Mouse (Mus musculus): ENCODE data around the gene Mrpl34. TPM values are rescaled to one million over a fixed set of nuclear protein-coding genes. Genes with fewer than 3 reads are reported as not detected.
"Not testable (repeated sequence)": the region's sequence is repeated elsewhere in the genome, so short reads cannot be mapped to it uniquely, and the experiment has no call there.

Mrpl34 gene
- total RNA-seq (2021) = 10 to 100 TPM; 67.1 to 72.5 TPM

DNA sequence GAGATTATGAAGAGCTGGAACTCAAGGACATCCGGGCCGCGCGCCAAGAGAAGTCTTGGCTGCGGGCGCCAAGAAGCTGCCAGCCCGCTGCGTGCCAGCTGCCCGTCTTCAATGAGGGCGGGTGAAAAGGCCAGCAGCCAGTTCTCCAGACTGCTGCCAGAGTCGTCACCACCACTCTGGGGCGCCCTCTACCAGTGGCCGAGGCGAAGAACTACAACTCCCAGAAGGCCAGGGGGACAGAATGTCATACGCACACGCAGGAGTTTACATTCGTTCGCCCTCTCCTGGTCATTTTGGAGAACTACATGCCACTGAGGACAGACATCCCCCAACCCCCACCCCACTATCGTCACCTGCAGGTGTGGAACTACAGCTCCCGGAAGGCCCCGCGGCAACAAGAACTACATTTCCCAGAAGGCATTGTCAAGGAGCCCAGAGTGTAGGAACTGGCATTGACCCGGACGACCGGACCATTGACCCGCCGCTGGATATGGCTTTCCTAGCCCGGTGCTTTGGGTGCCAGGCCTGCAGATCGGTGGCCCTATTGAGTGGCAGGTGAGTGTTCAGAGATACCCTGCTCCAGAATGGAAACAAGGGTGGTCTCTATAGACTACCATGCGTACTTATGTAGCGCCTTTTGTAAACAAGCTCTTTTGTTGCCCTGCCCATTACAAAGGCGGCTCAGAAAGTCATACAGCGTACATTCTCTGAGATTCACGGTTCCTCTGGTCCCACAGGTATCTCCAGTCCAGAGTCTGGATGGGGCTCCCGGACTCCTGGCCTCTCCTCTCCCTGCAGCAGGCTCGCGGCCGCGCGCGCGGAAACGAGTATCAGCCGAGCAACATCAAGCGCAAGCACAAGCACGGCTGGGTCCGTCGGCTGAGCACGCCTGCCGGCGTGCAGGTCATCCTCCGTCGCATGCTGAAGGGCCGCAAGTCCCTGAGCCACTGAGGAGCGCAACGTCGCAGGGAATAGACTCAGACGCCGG, at the start of gene Mrpl34:
Mrpl34 (plus strand) TSS at position 447 of the 988 bp plus-strand sequence.
- peak; percentile 97 to 99 for DNase-seq (ENCODE audit: extremely low spot score in 1 of 2, low spot score in 2 of 2)
- intact Hi-C loops (cut with DNase I) = no loop called here

DNA sequence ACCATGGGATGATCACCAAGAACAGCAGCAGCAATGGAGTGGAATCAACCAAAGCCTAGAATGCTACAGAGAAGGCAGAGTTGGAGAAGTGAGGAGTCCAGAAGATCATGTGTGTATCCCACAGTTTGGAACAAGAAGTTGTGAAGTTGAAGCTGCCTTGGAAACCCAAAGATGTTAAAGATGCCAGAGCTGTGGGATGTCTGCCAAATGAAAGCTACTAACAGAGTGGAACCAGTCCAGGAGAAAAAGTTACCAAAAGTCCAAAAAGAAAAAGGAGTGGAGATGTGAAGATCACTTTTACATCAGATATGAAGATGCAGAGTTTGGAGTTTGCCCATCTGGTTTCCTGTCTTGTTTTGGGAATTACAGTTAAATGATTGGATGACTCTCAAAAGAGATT, 42.6 kb upstream of the Mrpl34 start:
- intact Hi-C loops (cut with DNase I) = no loop called here
- no peak for DNase-seq (ENCODE audit: extremely low spot score in 1 of 2, low spot score in 2 of 2)

DNA sequence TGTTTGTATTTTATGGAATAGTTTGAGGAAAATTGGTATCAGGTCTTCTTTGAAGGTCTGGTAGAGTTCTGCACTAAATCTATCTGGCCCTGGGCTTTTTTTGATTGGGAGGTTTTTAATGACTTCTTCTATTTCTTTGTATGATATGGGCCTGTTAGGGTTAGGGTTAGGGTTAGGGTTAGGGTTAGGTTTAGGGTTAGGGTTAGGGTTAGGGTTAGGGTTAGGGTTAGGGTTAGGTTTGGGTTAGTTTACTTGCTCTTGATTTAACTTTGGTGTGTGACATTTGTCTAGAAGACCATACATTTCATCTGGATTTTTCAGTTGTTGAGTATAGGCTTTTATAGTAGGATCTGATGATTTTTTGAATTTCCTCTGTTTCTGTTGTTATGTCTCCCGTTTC, 31.8 kb upstream of the Mrpl34 start:
- intact Hi-C loops (cut with DNase I); DNase-seq (ENCODE audit: extremely low spot score in 1 of 2, low spot score in 2 of 2): not testable (repeated sequence)

DNA sequence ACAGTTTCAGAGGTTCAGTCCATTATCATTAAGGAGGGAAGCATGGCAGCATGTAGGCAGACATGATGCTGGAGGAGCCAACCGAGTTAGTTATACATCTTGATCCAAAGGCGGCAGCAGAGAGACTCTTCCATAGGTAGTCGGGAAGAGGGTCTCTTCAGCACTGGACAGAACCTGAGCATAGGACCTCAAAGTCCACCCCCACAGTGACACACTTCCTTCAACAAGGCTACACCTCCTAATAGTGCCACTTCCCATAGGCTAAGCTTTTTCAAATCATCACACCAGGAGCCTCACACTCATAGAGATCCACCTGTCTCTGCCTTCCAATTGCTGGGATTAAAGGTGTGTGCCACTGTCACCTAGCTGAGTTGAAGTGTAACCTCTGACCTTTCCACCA, 27.7 kb upstream of the Mrpl34 start:
- intact Hi-C loops (cut with DNase I) = no loop called here
- DNase-seq (ENCODE audit: extremely low spot score in 1 of 2, low spot score in 2 of 2) = no peak

DNA sequence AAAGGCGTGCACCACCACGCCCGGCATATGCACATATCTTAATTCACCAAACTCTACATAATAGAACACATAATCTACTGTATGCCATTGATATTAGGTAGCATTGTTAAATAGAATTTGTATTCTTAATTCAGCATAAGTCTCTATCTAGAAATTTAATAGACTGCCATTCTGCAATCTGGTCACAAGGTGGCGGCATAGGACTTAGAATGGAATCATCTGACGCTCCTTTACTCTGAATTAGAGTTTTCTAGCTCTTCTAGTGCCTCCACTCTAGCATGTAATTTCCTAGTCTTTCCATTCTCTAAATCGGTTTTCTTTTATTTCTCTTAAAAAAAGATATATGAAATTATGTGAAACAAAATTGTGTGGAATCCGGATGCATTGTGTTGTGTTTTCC, 23.4 kb upstream of the Mrpl34 start:
- intact Hi-C loops (cut with DNase I) = loop anchor here (5.0 kb wide), 1 partner anchor 91 kb away; no protein-coding TSS in a partner anchor
- peak in 1 of 2 experiments; percentile 22 for DNase-seq (ENCODE audit: extremely low spot score in 1 of 2, low spot score in 2 of 2)

DNA sequence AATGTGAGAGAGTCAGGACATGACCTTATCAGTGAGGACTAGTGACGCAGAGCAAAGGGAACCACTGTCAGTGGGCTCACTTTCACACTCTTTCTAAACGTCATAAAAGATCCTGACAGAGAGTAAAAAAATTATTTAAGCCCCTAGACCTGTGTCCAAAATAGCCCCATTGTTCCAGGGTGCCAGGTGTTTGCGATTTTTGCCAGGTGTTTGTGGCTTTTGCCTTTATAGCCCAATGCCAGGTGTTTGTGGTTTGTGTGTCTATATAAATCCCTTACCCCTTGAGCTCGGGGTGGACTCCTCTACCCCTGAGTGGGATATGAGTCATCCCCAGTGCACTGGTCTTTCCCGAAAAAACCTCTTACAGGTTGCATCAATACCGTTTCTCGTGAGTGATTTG, 19.7 kb upstream of the Mrpl34 start:
- no peak for DNase-seq (ENCODE audit: extremely low spot score in 1 of 2, low spot score in 2 of 2)
- intact Hi-C loops (cut with DNase I) = no loop called here

DNA sequence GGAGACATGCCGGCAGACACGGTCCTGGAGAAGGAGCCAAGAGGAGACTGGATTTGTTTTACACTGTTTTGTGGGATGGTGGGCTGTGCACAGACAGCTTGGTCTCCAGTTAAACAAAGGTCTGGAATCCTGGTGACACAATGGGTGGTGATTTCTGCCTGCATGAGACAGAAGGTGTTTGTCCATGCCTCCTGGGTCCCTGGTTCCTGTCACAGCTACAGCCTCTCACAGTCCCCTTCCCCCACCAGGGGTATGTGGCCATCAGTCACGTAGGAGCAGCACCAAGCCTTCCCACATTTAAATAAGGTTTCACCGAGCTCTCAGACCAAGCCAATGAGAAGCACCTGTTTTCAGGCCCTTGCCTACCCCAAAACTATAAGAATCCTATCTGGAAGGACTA, 13.4 kb upstream of the Mrpl34 start:
- intact Hi-C loops (cut with DNase I) = no loop called here
- no peak for DNase-seq (ENCODE audit: extremely low spot score in 1 of 2, low spot score in 2 of 2)

DNA sequence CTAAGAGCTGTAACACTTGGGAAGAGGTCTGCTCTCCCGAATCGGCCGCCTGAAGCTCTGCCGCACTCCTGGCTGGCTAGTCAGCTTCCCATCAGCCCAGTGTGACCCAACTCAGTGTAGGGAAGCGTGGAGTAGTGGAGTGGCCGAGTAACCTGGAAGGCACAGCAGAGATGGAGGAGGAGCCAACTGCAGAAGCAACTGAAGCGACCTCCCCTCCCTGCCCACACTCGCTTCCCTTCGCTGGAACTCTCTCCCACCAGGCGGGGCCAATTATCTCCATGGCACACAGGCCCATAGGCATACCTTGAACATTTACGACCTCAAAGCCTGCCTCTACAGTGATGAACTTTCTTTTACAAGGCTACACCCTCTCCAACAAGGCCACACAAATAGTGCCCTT, 13.0 kb upstream of the Mrpl34 start:
- intact Hi-C loops (cut with DNase I) = no loop called here

DNA sequence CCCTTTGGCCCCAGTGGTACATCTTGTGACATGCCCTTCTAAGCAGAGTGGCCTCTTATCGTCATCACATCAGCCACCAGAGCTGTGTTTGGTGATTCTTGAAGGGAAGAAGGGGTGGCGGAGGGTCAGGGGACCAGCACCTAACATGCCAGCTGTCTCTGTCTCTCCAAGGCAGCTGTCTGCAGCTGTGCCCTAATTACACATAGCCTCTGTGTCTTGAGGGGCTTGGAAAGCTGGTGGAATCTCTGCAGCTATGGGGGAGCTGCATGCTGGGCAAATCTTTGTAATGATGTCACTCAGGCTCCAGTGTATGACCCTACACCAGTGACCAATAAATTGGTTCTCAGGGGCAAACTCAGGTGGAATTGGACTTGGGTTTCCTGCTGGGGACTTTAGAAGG, 12.1 kb upstream of the Mrpl34 start:
- no peak for DNase-seq (ENCODE audit: extremely low spot score in 1 of 2, low spot score in 2 of 2)
- intact Hi-C loops (cut with DNase I) = no loop called here

More for the DNA sequence above, 13.0 kb upstream of the Mrpl34 start:
- DNase-seq (ENCODE audit: extremely low spot score in 1 of 2, low spot score in 2 of 2) = no peak

DNA sequence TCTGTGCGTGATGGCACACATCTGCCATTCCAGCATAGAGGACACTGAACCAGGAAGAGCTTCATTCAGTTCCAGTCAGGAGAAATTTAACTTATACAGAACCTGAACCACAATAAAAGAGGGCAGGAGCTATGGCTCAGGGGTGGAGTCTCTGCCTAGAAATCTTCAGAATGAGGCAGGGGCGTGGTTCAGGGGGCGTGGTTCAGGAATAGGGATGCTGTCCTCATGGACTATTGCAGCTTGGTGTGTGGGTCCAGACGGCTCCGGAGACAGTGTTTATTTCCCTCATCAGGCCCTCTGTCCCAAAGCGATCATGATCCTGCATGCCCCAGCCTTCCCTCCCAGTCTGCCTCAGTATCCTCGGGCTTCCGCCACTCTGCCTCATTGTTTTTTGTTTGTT, 10.1 kb upstream of the Mrpl34 start:
- intact Hi-C loops (cut with DNase I) = no loop called here
- no peak for DNase-seq (ENCODE audit: extremely low spot score in 1 of 2, low spot score in 2 of 2)

DNA sequence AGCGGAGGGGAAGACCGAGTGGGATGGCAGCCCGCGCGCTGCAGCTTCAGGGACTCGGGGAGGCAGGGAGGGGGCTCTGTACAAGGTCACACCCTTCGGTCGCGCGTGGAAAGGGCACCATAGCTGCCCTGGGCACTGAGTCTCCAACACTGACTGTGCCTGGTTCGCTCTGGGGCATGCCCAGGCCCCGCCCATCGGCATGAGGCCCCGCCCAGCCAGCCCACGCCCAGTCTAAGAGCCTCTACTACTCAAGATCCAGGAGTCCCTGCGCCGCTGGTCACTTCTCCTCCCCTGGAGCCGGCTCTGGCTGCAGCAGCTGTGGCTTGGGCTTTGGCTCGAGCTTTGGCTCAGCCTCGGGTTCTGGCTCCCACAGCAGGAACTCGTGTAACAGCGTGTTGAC, 7.9 kb upstream of the Mrpl34 start:
- DNase-seq (ENCODE audit: extremely low spot score in 1 of 2, low spot score in 2 of 2) = no peak
- intact Hi-C loops (cut with DNase I) = no loop called here

DNA sequence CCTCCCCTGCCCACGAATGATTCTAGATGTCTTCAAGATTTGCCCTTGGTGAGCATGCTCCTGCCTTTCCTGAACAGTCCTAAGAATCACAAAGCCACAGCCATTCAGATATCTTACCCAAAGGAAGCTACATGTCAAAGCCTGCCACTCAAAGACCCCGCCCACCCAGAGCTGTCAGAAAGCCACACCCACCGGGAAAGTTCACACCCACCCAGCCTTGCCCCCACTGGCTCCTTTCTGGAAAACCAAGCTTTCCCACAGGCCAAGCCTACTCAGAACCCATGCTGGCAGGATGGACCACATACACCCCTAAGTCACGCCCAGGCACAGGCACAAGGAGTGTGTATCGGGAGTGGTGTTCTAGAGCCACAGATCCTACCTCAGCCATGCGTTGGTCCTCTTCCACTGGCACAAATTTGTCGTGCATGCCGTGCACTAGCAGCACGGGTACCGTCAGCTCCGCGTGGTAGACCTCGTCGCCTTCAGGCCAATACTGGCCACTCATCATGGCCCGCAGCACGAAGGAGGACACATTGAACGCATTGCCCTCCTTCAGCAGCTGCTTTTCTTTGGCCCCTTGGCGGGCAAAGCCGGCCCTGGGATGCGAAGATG, 7.0 kb upstream of the Mrpl34 start:
- DNase-seq (ENCODE audit: extremely low spot score in 1 of 2, low spot score in 2 of 2) = no peak
- intact Hi-C loops (cut with DNase I) = no loop called here

DNA sequence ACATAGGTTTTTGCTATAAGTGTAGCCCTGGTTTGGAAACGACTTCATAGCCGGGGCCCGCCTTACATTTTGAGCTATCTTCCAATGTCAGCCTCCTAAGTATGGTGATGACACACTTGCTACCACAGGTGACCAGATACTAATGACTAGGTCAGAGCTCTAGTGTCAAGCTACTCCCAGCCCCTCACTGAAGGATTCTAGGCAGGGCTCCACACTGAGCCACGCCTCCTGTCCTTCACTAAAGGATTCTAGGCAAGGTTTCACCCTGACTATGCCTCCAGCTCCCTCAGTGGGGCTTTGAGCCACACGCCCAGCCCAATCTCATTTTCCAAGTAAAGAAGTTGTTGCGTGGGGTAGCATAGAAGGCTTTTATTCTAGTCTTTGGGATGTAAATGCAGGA, 4.0 kb upstream of the Mrpl34 start:
- no peak for DNase-seq (ENCODE audit: extremely low spot score in 1 of 2, low spot score in 2 of 2)
- intact Hi-C loops (cut with DNase I) = no loop called here

DNA sequence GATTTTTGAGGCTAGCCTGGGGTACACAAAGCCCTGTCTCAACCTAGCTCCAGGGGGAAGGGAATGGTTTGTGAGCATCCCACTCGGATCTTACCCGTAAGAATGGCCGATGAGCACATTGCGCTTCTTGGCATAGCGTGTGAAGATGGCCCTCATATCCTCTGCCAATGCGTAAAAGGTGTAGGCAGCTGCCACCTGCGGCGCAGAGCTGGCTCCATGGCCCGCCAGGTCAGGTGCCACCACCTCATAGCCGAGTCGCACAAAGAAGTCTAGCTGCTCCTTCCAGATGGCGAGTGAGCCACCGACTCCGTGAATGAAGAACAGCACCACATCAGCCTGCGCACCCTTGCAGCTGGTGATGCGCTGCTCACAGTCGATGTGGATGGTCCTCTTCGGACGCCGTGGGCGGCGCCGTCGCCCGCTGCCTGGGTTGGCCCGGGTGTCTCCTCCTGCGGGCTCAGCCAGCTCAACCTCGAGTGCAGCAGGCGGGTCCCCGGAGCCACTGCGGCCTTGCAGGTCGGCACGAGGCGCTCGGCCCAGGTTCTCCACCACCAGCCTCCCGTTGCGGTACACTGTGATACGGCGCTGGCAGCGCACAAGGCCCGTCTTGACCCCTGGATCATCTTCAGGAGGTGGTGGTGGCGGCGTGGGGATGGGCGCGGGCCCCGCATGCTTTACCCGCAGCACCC, 3.5 kb upstream of the Mrpl34 start:
- intact Hi-C loops (cut with DNase I) = no loop called here
- DNase-seq (ENCODE audit: extremely low spot score in 1 of 2, low spot score in 2 of 2) = peak in 1 of 2 experiments; percentile 52

DNA sequence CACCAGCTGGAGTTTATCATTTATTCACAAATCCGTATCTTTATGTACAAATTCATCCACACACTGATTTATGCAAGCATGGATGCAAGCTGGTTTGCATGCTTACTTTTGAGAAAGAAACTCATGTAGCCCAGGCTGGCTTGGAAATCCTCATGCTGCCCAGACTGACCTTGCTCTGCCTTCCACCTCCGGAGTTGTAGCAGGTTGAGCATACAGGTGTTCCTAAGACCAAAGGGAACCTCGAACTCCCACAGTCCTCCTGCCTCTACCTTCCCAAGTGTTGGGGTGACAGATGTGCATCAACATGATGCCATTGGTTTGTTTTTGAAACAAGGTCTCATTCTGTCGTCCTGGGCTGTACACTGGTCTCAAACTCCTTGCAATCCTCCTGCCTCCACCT, 2.6 kb upstream of the Mrpl34 start:
- intact Hi-C loops (cut with DNase I) = no loop called here

DNA sequence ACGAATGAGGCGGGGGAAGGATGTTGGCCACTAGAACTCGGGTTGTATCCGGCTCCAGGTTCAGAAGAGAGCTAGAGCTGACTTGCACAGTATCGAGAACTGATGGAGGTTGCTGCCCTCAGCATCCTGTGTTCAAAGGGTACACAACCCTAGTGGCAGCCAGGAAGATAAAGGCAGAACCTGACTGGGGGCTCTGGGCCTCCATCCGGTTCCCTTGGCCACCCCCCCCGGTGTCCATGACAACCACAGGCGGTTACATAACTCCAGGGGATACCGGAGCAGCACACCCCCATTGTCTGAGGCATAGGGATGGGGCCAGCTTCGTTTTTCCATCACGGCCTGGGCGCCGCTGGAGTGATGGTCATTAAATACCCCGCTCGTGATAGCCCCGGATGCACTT, 2.0 kb upstream of the Mrpl34 start:
- intact Hi-C loops (cut with DNase I) = no loop called here
- DNase-seq (ENCODE audit: extremely low spot score in 1 of 2, low spot score in 2 of 2) = peak in 1 of 2 experiments; percentile 75

More for the DNA sequence above, 2.6 kb upstream of the Mrpl34 start:
- no peak for DNase-seq (ENCODE audit: extremely low spot score in 1 of 2, low spot score in 2 of 2)

DNA sequence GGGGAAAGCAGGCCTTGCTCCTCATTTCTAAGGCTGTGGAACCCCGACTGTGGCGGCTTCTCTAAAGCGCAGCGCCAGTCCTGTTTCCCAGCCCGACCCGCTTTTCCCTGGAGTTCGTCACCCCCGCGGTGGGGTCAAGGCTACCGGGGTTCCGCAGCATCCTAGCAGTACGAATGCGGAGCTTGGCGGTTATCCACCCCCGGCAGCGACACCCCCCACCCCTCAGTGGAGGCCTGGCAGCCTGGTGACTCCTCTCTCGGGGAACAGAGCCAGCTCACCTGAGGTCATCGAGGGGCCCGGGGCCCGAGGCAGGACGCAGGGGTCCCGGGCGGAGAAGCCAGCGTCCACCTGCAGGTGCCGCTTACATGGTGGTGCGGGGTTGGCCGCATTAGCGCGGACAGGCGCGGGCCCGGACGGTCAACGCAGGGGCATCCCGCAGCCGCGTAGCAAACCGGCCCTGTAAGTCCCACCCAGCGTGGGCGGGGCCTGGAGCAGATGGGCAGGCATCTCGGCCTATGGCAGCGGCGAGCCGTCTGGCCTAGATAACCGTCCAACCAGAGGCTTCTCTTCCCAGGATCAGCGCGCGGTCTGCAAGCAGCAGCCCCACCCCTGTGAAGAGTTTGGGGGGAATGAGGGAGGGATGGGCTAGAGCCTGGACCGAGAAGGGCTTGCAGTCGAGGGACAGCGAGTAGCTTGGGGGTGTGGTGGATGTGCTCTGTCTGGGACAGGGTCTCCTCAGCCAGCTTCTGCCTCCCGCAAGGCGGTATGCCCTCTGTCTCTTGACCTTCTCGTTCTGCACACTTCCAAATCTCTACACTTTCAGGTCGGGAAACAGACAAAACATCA, 1.3 kb upstream of the Mrpl34 start, which contains the start of gene Abhd8:
Abhd8 (minus strand) TSS at position 468 of the 846 bp plus-strand sequence.
- peak; percentile 96 to 98 for DNase-seq (ENCODE audit: extremely low spot score in 1 of 2, low spot score in 2 of 2)
- intact Hi-C loops (cut with DNase I) = no loop called here

DNA sequence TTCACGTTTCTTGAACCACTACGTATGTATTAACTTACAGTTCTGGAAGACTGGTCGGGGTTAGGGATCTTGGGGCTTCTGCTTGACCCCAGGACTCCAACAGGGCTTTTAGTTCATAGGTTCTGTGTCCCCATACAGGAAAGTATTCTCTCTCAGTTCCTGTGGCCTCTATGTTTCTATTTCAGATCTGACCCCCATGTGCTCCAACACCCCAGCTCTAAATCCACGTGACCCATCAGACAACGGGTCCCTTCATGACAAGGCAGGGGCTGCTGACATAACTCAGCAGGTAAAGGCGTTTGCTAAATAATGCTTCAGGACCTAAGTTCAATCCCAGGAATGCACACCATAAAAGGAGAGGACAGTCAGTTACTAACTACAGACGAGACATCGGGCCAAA, 974 bp downstream of the Mrpl34 start:
- DNase-seq (ENCODE audit: extremely low spot score in 1 of 2, low spot score in 2 of 2) = no peak
- intact Hi-C loops (cut with DNase I) = no loop called here

DNA sequence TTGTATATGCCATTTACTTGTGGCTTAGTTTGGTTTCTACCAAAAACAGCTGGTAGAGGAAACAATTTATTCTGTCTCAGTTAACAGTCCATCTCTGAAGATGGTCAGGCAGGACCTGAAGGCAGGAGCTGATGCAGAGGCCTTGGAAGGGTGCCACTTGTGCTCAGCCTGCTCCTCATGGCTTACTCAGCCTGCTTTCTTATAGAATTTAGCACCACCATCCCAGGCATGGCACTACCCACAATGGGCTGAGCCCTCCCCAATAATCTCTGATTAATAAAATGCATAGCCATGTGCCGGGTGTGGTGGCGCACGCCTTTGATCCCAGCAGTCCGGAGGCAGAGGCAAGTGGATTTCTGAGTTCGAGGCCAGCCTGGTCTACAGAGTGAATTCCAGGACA, 1.4 kb downstream of the Mrpl34 start:
- intact Hi-C loops (cut with DNase I) = no loop called here
- no peak for DNase-seq (ENCODE audit: extremely low spot score in 1 of 2, low spot score in 2 of 2)
